Mouse (Mus musculus) CH12.LX (cell line): ENCODE data around the gene Klhl36. TPM values are rescaled to one million over a fixed set of nuclear protein-coding genes. Genes with fewer than 3 reads are reported as not detected.

Source experiments
- DNase-seq: peaks from one replicate; pipeline ENCODE4 v3.0.0-alpha.2; 2013; ENCODE audit errors: extremely low read depth
- H3K27ac ChIP-seq: 2 replicates; pipeline ENCODE4 v1.5.1; 2012; ENCODE audit warnings: low read depth, mild to moderate bottlenecking, control low read depth, moderate library complexity; ENCODE audit not compliant: insufficient read depth
- H3K27me3 ChIP-seq: replicated peaks from 2 replicates; pipeline ENCODE3; 2012; ENCODE audit warnings: inconsistent platforms
- H3K36me3 ChIP-seq, 2 experiments: replicated peaks in 1 of 2; 2 replicates each; pipeline versions ENCODE3 to v1.6.1; 2012; ENCODE audit warnings: inconsistent platforms in 1 of 2, low read length in 1 of 2, mild to moderate bottlenecking in 1 of 2, mixed read lengths in 1 of 2, moderate library complexity in 1 of 2; ENCODE audit not compliant: control insufficient read depth in 1 of 2, insufficient read depth in 1 of 2
- H3K4me1 ChIP-seq, 2 experiments: 2 replicates each; pipeline ENCODE4 v1.6.1; 2012; ENCODE audit warnings: inconsistent platforms in 1 of 2, moderate library complexity in 1 of 2; ENCODE audit not compliant: insufficient read depth in 2 of 2, control insufficient read depth in 1 of 2
- H3K4me2 ChIP-seq: 2 replicates; pipeline ENCODE4 v1.6.1; 2012; ENCODE audit warnings: low read depth, mild to moderate bottlenecking, control low read depth; ENCODE audit not compliant: poor library complexity, insufficient read depth, severe bottlenecking
- H3K4me3 ChIP-seq, 3 experiments: fragments of 150-350 bp in 1 of 3; sonication (generic) in 1 of 3; replicated peaks in 1 of 3; 2 replicates each; pipeline versions ENCODE3 to v1.5.1; 2011 to 2012; ENCODE audit warnings: low read depth in 2 of 3, low read length in 2 of 3, mild to moderate bottlenecking in 2 of 3, moderate library complexity in 2 of 3, control low read depth in 1 of 3, improper control_type of control experiment in 1 of 3, inconsistent platforms in 1 of 3, mixed read lengths in 1 of 3; ENCODE audit not compliant: poor library complexity in 1 of 3
- H3K79me2 ChIP-seq: replicated peaks from 2 replicates; pipeline ENCODE4 v1.6.1; 2012; ENCODE audit warnings: mild to moderate bottlenecking, moderate library complexity; ENCODE audit not compliant: control insufficient read depth, poor library complexity, insufficient read depth, severe bottlenecking; ENCODE audit errors: extremely low read depth
- H3K9ac ChIP-seq: 2 replicates; pipeline ENCODE4 v1.6.1; 2012; ENCODE audit warnings: low read depth, mild to moderate bottlenecking, control low read depth, moderate library complexity; ENCODE audit not compliant: insufficient read depth
- H3K9me3 ChIP-seq: replicated peaks from 2 replicates; pipeline ENCODE3; 2012; ENCODE audit warnings: low read length, inconsistent platforms, mixed read lengths
- EP300 ChIP-seq: IDR thresholded peaks from 2 replicates; pipeline ENCODE4 v1.6.1; 2011; ENCODE audit warnings: low read length, improper control_type of control experiment
- ETS1 ChIP-seq: conservative IDR thresholded peaks from 2 replicates; pipeline ENCODE4 v1.6.1; 2012; ENCODE audit warnings: low read depth, mild to moderate bottlenecking, inconsistent platforms, low read length, improper control_type of control experiment, moderate library complexity
- IRF4 ChIP-seq: IDR thresholded peaks from 2 replicates; pipeline ENCODE4 v1.6.1; 2014; ENCODE audit warnings: low read depth, mild to moderate bottlenecking, inconsistent platforms, low read length, improper control_type of control experiment
- JUN ChIP-seq: IDR thresholded peaks from 2 replicates; pipeline ENCODE4 v1.6.1; 2011; ENCODE audit warnings: low read depth, mild to moderate bottlenecking, low read length, improper control_type of control experiment, moderate library complexity; ENCODE audit not compliant: insufficient read depth
- MAX ChIP-seq: IDR thresholded peaks from 2 replicates; pipeline ENCODE4 v1.6.1; 2011; ENCODE audit warnings: low read length, improper control_type of control experiment
- MAZ ChIP-seq: IDR thresholded peaks from 2 replicates; pipeline ENCODE4 v1.6.1; 2012; ENCODE audit warnings: low read depth, mild to moderate bottlenecking, inconsistent platforms, low read length, improper control_type of control experiment, moderate library complexity
- NELFE ChIP-seq: IDR thresholded peaks from 2 replicates; pipeline ENCODE4 v1.6.1; 2011; ENCODE audit warnings: low read depth, low read length, improper control_type of control experiment
- POLR2A ChIP-seq: IDR thresholded peaks from 2 replicates; pipeline ENCODE4 v1.6.1; 2011; ENCODE audit warnings: low read depth, mild to moderate bottlenecking, improper control_type of control experiment, low read length
- POLR2AphosphoS2 ChIP-seq: IDR thresholded peaks from 2 replicates; pipeline ENCODE4 v1.6.1; 2011; ENCODE audit warnings: low read depth, low read length, improper control_type of control experiment
- RAD21 ChIP-seq: IDR thresholded peaks from 2 replicates; pipeline ENCODE4 v1.6.1; 2011; ENCODE audit warnings: low read depth, mild to moderate bottlenecking, low read length, improper control_type of control experiment, moderate library complexity
- SMC3 ChIP-seq: IDR thresholded peaks from 2 replicates; pipeline ENCODE4 v1.6.1; 2011; ENCODE audit warnings: low read depth, low read length, improper control_type of control experiment
- TBP ChIP-seq: conservative IDR thresholded peaks from 2 replicates; pipeline ENCODE4 v1.6.1; 2011; ENCODE audit warnings: low read depth, low read length, improper control_type of control experiment
- UBTF ChIP-seq: IDR thresholded peaks from 2 replicates; pipeline ENCODE4 v1.6.1; 2012; ENCODE audit warnings: low read depth, mild to moderate bottlenecking, inconsistent platforms, low read length, improper control_type of control experiment, moderate library complexity
- ZKSCAN1 ChIP-seq: IDR thresholded peaks from 2 replicates; pipeline ENCODE4 v1.6.1; 2012; ENCODE audit warnings: low read depth, inconsistent platforms, low read length, improper control_type of control experiment, borderline replicate concordance
- ZNF384 ChIP-seq: IDR thresholded peaks from 2 replicates; pipeline ENCODE4 v1.6.1; 2012; ENCODE audit warnings: low read depth, low read length, improper control_type of control experiment, inconsistent platforms
- dilution Hi-C: fragments of 300-500 bp; cut with MboI; formaldehyde crosslinking; loops from 2 replicates; pipeline ENCODE4 v1.14.3; 2020; ENCODE audit warnings: low sequenced_read_pairs; ENCODE audit not compliant: extremely low pct_unique_long_range_greater_than_20kb, extremely low pct_ligation_motif_present
- in situ Hi-C: fragments of 300-500 bp; cut with MboI; formaldehyde crosslinking; loops from 3 replicates; pipeline ENCODE4 v1.14.3; 2019; ENCODE audit warnings: low sequenced_read_pairs, low pct_ligation_motif_present, low pct_unique_long_range_greater_than_20kb, mixed read lengths
- polyA plus RNA-seq: library from polyadenylated mRNA; unstranded; fragments of >175 nt; gene quantifications from 2 replicates; pipeline ENCODE4 v1.2.1, GENCODE M21; 2012; ENCODE audit warnings: low read depth; ENCODE audit not compliant: insufficient read length
- total RNA-seq, 2 experiments: library from RNA; depleted of rRNA; stranded (reverse); fragments of 300-350 nt in 1 of 2; fragments of >200 nt in 1 of 2; gene quantifications; 2 replicates each; pipeline ENCODE4 v1.2.3; 2012 to 2014

Klhl36 gene
- total and polyA plus RNA-seq, 3 experiments: 3.0 to 7.9 (median 3.1) TPM

- Histone ChIP-seq H3K4me1 (peaks cover 0 to 2% of the 10 kb centered on the region in 2 experiments; a peak in 1 of 4 replicates), H3K27ac (no peak overlapping the region), H3K9ac (no peak overlapping the region), H3K79me2 (no peaks in the 10 kb centered on the region), H3K4me3 (no peak overlapping the region), H3K9me3 (no peaks in the 10 kb centered on the region), H3K4me2 (no peak overlapping the region), H3K36me3 (no peaks in the 10 kb centered on the region), H3K27me3 (peaks cover 9% of the 10 kb centered on the region)
- dilution Hi-C loops (no loop called here), in situ Hi-C loops (no loop called here)
- DNase-seq: no peak
- TF ChIP-seq MAZ (no peak), RAD21 (no peak), POLR2AphosphoS2 (no peak), ZKSCAN1 (no peak), POLR2A (no peak), IRF4 (no peak), MAX (no peak), SMC3 (no peak)
These were observed 35.9 kb downstream of the Klhl36 start for GRCm38 (mm10) chr8:119897933-119898332.

DNA sequence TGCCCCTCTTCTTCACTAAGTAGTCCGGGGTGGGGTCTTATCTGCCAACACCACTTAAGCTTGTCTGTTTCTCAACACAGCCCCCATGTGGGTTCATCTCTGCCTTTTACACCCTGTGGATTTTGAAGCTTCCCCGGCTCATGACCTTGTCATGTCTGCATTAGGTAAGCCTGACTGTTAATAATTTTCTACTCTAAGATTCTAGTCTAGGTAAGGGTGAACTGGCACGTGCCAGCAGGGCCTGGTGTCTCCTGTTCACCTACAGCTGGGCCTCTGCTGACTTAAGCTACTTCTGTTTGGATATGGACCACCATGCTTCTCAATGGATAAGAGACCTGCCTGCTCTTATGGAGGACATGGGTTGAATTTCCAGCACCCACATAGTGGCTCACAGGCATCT, 39.3 kb downstream of the Klhl36 start:
- Histone ChIP-seq H3K79me2 (no peaks in the 10 kb centered on the region), H3K36me3 (no peaks in the 10 kb centered on the region), H3K27ac (no peak overlapping the region), H3K9ac (no peak overlapping the region), H3K9me3 (no peaks in the 10 kb centered on the region), H3K4me3 (no peak overlapping the region), H3K4me1 (peaks cover 2 to 18% of the 10 kb centered on the region in 2 experiments; a peak in 3 of 4 replicates), H3K27me3 (peaks cover 9% of the 10 kb centered on the region), H3K4me2 (no peak overlapping the region)
- TF ChIP-seq NELFE: no peak
- TF ChIP-seq EP300: no peak
- dilution Hi-C loops: no loop called here
- DNase-seq: no peak
- in situ Hi-C loops: no loop called here

DNA sequence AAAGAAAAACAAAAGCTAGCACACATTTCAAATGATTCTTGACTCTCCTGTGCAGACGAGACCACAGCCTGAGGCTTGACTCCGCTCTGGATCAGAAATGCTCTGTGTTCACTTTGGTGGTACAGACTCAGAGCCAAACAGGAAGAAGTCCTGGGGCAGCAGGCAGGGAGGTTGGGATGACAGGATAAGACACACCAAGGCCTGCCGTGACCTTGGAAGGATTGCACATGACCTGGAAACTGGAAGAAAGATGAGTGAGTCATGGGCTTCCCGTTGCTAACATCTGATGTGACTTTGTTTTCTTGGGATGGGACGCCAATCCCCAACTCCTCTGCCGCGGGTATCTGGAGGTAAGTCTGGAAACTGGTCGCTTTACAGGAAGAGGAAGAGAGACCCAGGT, 39.9 kb downstream of the Klhl36 start:
- Histone ChIP-seq H3K27ac (no peak overlapping the region), H3K27me3 (peaks cover 9% of the 10 kb centered on the region), H3K36me3 (no peaks in the 10 kb centered on the region), H3K9ac (no peak overlapping the region), H3K79me2 (no peaks in the 10 kb centered on the region), H3K4me2 (no peak overlapping the region), H3K9me3 (no peaks in the 10 kb centered on the region), H3K4me1 (peaks cover 2 to 18% of the 10 kb centered on the region in 2 experiments; a peak in 3 of 4 replicates), H3K4me3 (no peak overlapping the region)
- DNase-seq: no peak
- dilution Hi-C loops (no loop called here), in situ Hi-C loops (no loop called here)
- no peak for TF ChIP-seq ZNF384
- TF ChIP-seq MAZ: no peak
- TF ChIP-seq UBTF: no peak
- no peak for TF ChIP-seq ETS1
- TF ChIP-seq RAD21: no peak
- TF ChIP-seq JUN: no peak
- TF ChIP-seq TBP: no peak
- TF ChIP-seq POLR2A: no peak
